Mouse (Mus musculus) hindbrain, postnatal 0 days (tissue): ENCODE measurements around the gene Slc8a2. TPM values are rescaled to one million over a fixed set of nuclear protein-coding genes. Genes with fewer than 3 reads are reported as not detected.

ENCODE experiments used
- ATAC-seq: fragments of 200-750 bp; cut with Nextera tagmentation; 2 replicates; pipeline ENCODE4 v1.8.0; 2017; ENCODE audit warnings: mild to moderate bottlenecking, moderate TSS enrichment, moderate library complexity
- DNase-seq: peaks from one replicate; pipeline ENCODE4 v3.0.0-alpha.2; 2015; ENCODE audit warnings: low spot score
- H3K27ac ChIP-seq: fragments of 300-500 bp; sonication (generic); 2 replicates; pipeline ENCODE4 v1.5.1; 2014; ENCODE audit warnings: mild to moderate bottlenecking
- H3K27me3 ChIP-seq: fragments of 300-500 bp; sonication (generic); 2 replicates; pipeline ENCODE4 v1.6.1; 2014; ENCODE audit warnings: low read length, mixed read lengths; ENCODE audit not compliant: insufficient read depth
- H3K36me3 ChIP-seq: fragments of 300-500 bp; sonication (generic); 2 replicates; pipeline ENCODE4 v1.6.1; 2014; ENCODE audit warnings: low read length, mixed read lengths; ENCODE audit not compliant: insufficient read depth
- H3K4me1 ChIP-seq: fragments of 300-500 bp; sonication (generic); 2 replicates; pipeline ENCODE4 v1.6.1; 2014; ENCODE audit warnings: antibody characterized with exemption, low read length, mixed read lengths; ENCODE audit not compliant: insufficient read depth
- H3K4me2 ChIP-seq: fragments of 300-500 bp; sonication (generic); 2 replicates; pipeline ENCODE4 v1.6.1; 2014; ENCODE audit warnings: low read depth, mild to moderate bottlenecking, low read length, moderate library complexity, mixed read lengths
- H3K4me3 ChIP-seq: fragments of 300-500 bp; sonication (generic); 2 replicates; pipeline ENCODE4 v1.5.1; 2014; ENCODE audit warnings: low read length
- H3K9ac ChIP-seq: fragments of 300-500 bp; sonication (generic); replicated peaks from 2 replicates; pipeline ENCODE4 v1.6.1; 2014; ENCODE audit warnings: mild to moderate bottlenecking, low read length, moderate library complexity, mixed read lengths
- H3K9me3 ChIP-seq: fragments of 300-500 bp; sonication (generic); 2 replicates; pipeline ENCODE4 v1.6.1; 2016; ENCODE audit warnings: low read length, mixed read lengths
- CTCF ChIP-seq: IDR thresholded peaks from 2 replicates; pipeline ENCODE4 v1.5.1; 2016; ENCODE audit warnings: antibody characterized with exemption, control low read depth, low read depth
- WGBS: fragments of 180-500 bp; shearing (Covaris S2); extraction: QIAGEN DNeasy Blood & Tissue Kit; methylation state at CpG from one replicate; pipeline ENCODE4 v1.1.7; 2014; 5-methylcytosine and 5-hydroxymethylcytosine counted together
- polyA plus RNA-seq: library from polyadenylated mRNA; unstranded; fragments of >200 nt; fragmentation: Nextera tagmentation; extraction: Ambion mirVana; gene quantifications from 2 replicates; pipeline ENCODE4 v1.2.1, GENCODE M21; 2015
- total RNA-seq: library from RNA; depleted of rRNA; stranded (reverse); fragments of >200 nt; gene quantifications from 2 replicates; pipeline ENCODE4 v1.2.3, GENCODE M21; 2014

Slc8a2 gene
- total and polyA plus RNA-seq, 2 experiments from 2014 or later: 1.2 to 79.4 TPM

GRCm38 (mm10) chr7:16193702-16194101 lies 64.1 kb downstream of the Slc8a2 start:
- DNase-seq: no peak
- H3K9ac ChIP-seq: no peak overlapping the region
- no peaks in the 10 kb centered on the region for H3K4me1 ChIP-seq
- no peak overlapping the region for H3K4me3 ChIP-seq
- no peaks in the 10 kb centered on the region for H3K9me3 ChIP-seq
- no peak overlapping the region for H3K27ac ChIP-seq
- WGBS: 56% methylated on average over 3 of the region's 3 CpGs
- TF ChIP-seq CTCF: no peak
- H3K36me3 ChIP-seq: peaks cover 18% of the 10 kb centered on the region
- no peak overlapping the region for H3K4me2 ChIP-seq
- H3K27me3 ChIP-seq: no peaks in the 10 kb centered on the region
- no peak for ATAC-seq

GRCm38 (mm10) chr7:16196616-16197015 lies 67.0 kb downstream of the Slc8a2 start:
- DNase-seq (no peak), ATAC-seq (no peak)
- Histone ChIP-seq H3K36me3 (peaks cover 35% of the 10 kb centered on the region), H3K9me3 (no peaks in the 10 kb centered on the region), H3K4me3 (no peak overlapping the region), H3K9ac (no peak overlapping the region), H3K4me2 (no peak overlapping the region), H3K27me3 (no peaks in the 10 kb centered on the region), H3K27ac (no peak overlapping the region), H3K4me1 (no peaks in the 10 kb centered on the region)
- no peak for TF ChIP-seq CTCF
- WGBS: 79% methylated on average over 6 of the region's 6 CpGs

DNA sequence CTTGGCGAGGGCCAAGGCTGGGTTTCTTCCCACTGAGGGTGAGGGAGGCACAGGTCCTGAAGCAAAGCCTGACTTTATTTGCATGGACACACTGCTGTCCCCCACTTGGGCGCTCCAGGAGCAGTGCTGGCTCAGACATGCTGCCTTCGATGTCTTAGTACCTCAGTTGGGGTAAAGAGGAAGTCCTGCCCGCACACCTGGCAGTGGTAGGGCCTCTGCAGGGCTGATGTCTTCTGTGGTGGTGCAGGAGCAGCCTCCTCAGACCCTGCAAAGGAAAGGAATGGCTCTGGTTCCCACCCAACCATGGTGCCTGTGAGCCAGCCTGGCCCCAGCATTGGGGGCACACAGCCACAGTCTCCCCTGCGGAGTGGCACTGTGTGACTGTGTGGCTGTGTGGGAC lies 67.5 kb downstream of the Slc8a2 start:
- H3K9ac ChIP-seq: no peak overlapping the region
- no peaks in the 10 kb centered on the region for H3K4me1 ChIP-seq
- no peak overlapping the region for H3K4me3 ChIP-seq
- no peaks in the 10 kb centered on the region for H3K27me3 ChIP-seq
- H3K4me2 ChIP-seq: no peak overlapping the region
- DNase-seq: no peak
- TF ChIP-seq CTCF: no peak
- no peaks in the 10 kb centered on the region for H3K9me3 ChIP-seq
- peaks cover 39% of the 10 kb centered on the region for H3K36me3 ChIP-seq
- no peak for ATAC-seq
- 91% methylated on average over 5 of the region's 5 CpGs for WGBS
- H3K27ac ChIP-seq: no peak overlapping the region

- Histone ChIP-seq H3K4me2 (no peak overlapping the region), H3K36me3 (peaks cover 46% of the 10 kb centered on the region), H3K4me3 (no peak overlapping the region), H3K9ac (no peak overlapping the region), H3K27me3 (no peaks in the 10 kb centered on the region), H3K4me1 (no peaks in the 10 kb centered on the region), H3K27ac (no peak overlapping the region), H3K9me3 (no peaks in the 10 kb centered on the region)
- TF ChIP-seq CTCF: no peak
- WGBS: 87% methylated on average over 11 of the region's 11 CpGs
- DNase-seq: no peak
- no peak for ATAC-seq
These were observed 68.9 kb downstream of the Slc8a2 start for GRCm38 (mm10) chr7:16198540-16198939.

- 80% methylated on average over 6 of the region's 6 CpGs for WGBS
These were observed 71.5 kb downstream of the Slc8a2 start for GRCm38 (mm10) chr7:16201136-16201535.

GRCm38 (mm10) chr7:16202756-16203504 lies 73.3 kb downstream of the Slc8a2 start:
- H3K27me3 ChIP-seq: no peaks in the 10 kb centered on the region
- no peak overlapping the region for H3K4me3 ChIP-seq
- no peak for ATAC-seq
- WGBS: 85% methylated on average over 15 of the region's 15 CpGs
- H3K9ac ChIP-seq: no peak overlapping the region
- H3K4me1 ChIP-seq: no peaks in the 10 kb centered on the region
- peaks cover 58% of the 10 kb centered on the region for H3K36me3 ChIP-seq
- TF ChIP-seq CTCF: peak; percentile 7; the same call in 1 of the 2 replicates
- no peak overlapping the region for H3K4me2 ChIP-seq
- H3K27ac ChIP-seq: no peak overlapping the region
- no peaks in the 10 kb centered on the region for H3K9me3 ChIP-seq
- no peak for DNase-seq

More at GRCm38 (mm10) chr7:16201136-16201535, 71.5 kb downstream of the Slc8a2 start:
- TF ChIP-seq CTCF: no peak
- H3K4me1 ChIP-seq: no peaks in the 10 kb centered on the region
- H3K9me3 ChIP-seq: no peaks in the 10 kb centered on the region
- no peak overlapping the region for H3K27ac ChIP-seq
- H3K4me3 ChIP-seq: no peak overlapping the region
- H3K4me2 ChIP-seq: no peak overlapping the region
- H3K9ac ChIP-seq: no peak overlapping the region
- no peaks in the 10 kb centered on the region for H3K27me3 ChIP-seq
- H3K36me3 ChIP-seq: peaks cover 62% of the 10 kb centered on the region
- DNase-seq (no peak), ATAC-seq (no peak)

- ATAC-seq (no peak), DNase-seq (no peak)
- Histone ChIP-seq H3K9me3 (no peaks in the 10 kb centered on the region), H3K4me2 (no peak overlapping the region), H3K4me3 (no peak overlapping the region), H3K4me1 (no peaks in the 10 kb centered on the region), H3K9ac (no peak overlapping the region), H3K36me3 (peaks cover 52% of the 10 kb centered on the region), H3K27ac (no peak overlapping the region), H3K27me3 (no peaks in the 10 kb centered on the region)
- 92% methylated on average over 13 of the region's 13 CpGs for WGBS
- TF ChIP-seq CTCF: no peak
These were observed 73.9 kb downstream of the Slc8a2 start for GRCm38 (mm10) chr7:16203505-16203903.
